ENCODE assay signal across 16 mouse cellular contexts in genomic region chr1:36879154-36879553, GRCm38 (mm10).
A peak's percentile ranks its signal among the peaks of the same experiment; 100 is the strongest.
DNase-seq lines count a peak whose midpoint lies in the region; ATAC-seq and TF ChIP-seq lines count a peak whose summit lies in the region.
"Had no signal": no experiment of that assay in that cellular context is flagged by ENCODE, and none has a peak within 500 bp of the region (broad histone marks: within the 10 kb centered on the region; RNA-seq: fewer than 3 reads in every experiment).

No protein-coding gene starts in this region.

- no peak overlapping the region for H3K9ac ChIP-seq in forebrain, embryonic 14.5 days (ENCODE audit: low read length)
- no peak overlapping the region for H3K9ac ChIP-seq in forebrain, embryonic 12.5 days
- H3K9ac ChIP-seq: hindbrain, embryonic 12.5 days; limb, embryonic 12.5 days; liver, embryonic 14.5 days had no signal

- no peak for ATAC-seq in forebrain, embryonic 14.5 days
- no peak for ATAC-seq in forebrain, embryonic 12.5 days (ENCODE audit: low FRiP score)
- peak; percentile 46 for ATAC-seq in megakaryocyte progenitor cell, adult 5-6 weeks (replicated peaks; ENCODE audit: poor library complexity)
- ATAC-seq: intestine, embryonic 16.5 days; lung, postnatal 0 days had no signal

- no peak overlapping the region for H3ac ChIP-seq in C2C12 (ENCODE audit: control insufficient read depth, insufficient read length, low read depth)

- 31% methylated on average over 1 of the region's 1 CpGs for WGBS in forebrain, embryonic 14.5 days
- whole genome bisulfite sequencing in forebrain, embryonic 12.5 days, result 79% methylated on average over 1 of the region's 1 CpGs

- H3K36me3 ChIP-seq in forebrain, embryonic 14.5 days (ENCODE audit: control insufficient read depth, insufficient read depth, low read length), result peaks cover 10% of the 10 kb centered on the region; the same call in 1 of the 2 replicates
- no peaks in the 10 kb centered on the region; the same call in 1 of the 2 replicates for H3K36me3 ChIP-seq in forebrain, embryonic 12.5 days (replicated peaks)
- H3K36me3 ChIP-seq in C2C12 (ENCODE audit: control insufficient read depth, insufficient read depth), result peaks cover 17% of the 10 kb centered on the region

- no peaks in the 10 kb centered on the region for H3K9me3 ChIP-seq in forebrain, embryonic 14.5 days (replicated peaks; ENCODE audit: control insufficient read depth, low read length)
- H3K9me3 ChIP-seq in forebrain, embryonic 12.5 days, result no peaks in the 10 kb centered on the region
- H3K9me3 ChIP-seq: hindbrain, embryonic 12.5 days; limb, embryonic 12.5 days had no signal

- H3K79me2 ChIP-seq in C2C12 (ENCODE audit: control insufficient read depth, insufficient read depth), result no peaks in the 10 kb centered on the region

- no peaks in the 10 kb centered on the region for H3K4me1 ChIP-seq in forebrain, embryonic 14.5 days (ENCODE audit: control insufficient read depth, insufficient read depth, low read length)
- peaks cover 14% of the 10 kb centered on the region for H3K4me1 ChIP-seq in forebrain, embryonic 12.5 days

- H3K27ac ChIP-seq in forebrain, embryonic 14.5 days (ENCODE audit: low read depth, low read length), result no peak overlapping the region
- H3K27ac ChIP-seq in forebrain, embryonic 12.5 days, result no peak overlapping the region
- H3K27ac ChIP-seq: hindbrain, embryonic 12.5 days; limb, embryonic 12.5 days; liver, embryonic 14.5 days had no signal

- no peak for TF ChIP-seq CTCF in C2C12 (IDR thresholded peaks at IDR 0.05; ENCODE audit: control insufficient read depth, insufficient read depth, insufficient read length)

- H3K79me3 ChIP-seq in C2C12 (ENCODE audit: low read depth), result peaks cover 6% of the 10 kb centered on the region

- DNase-seq in forebrain, embryonic 14.5 days (ENCODE audit: low spot score), result peak; percentile 37
- peak; percentile 77 for DNase-seq in cerebellum, adult 9-10 months
- DNase-seq in adrenal gland, adult 18-20 months (ENCODE audit: low spot score in 2 of 2), result no peak
- no peak for DNase-seq in embryo, embryonic 11 days
- DNase-seq: B cell, adult 2 months; gastrocnemius, postnatal 14 days; right cerebral cortex, postnatal 25 days had no signal

- no peaks in the 10 kb centered on the region for H3K27me3 ChIP-seq in forebrain, embryonic 14.5 days (replicated peaks; ENCODE audit: control insufficient read depth, insufficient read depth, low read length)
- no peaks in the 10 kb centered on the region for H3K27me3 ChIP-seq in forebrain, embryonic 12.5 days
- H3K27me3 ChIP-seq in C2C12 (ENCODE audit: control insufficient read depth, insufficient read depth, insufficient read length), result no peaks in the 10 kb centered on the region
- H3K27me3 ChIP-seq: hindbrain, embryonic 12.5 days; limb, embryonic 12.5 days had no signal

- no peak overlapping the region for H3K4me3 ChIP-seq in forebrain, embryonic 14.5 days (ENCODE audit: low read depth, low read length)
- H3K4me3 ChIP-seq in forebrain, embryonic 12.5 days (replicated peaks), result no peak overlapping the region
- no peak overlapping the region for H3K4me3 ChIP-seq in C2C12 (ENCODE audit: insufficient read depth, poor library complexity, severe bottlenecking)
- H3K4me3 ChIP-seq: hindbrain, embryonic 12.5 days; layer of hippocampus, adult 2 months; limb, embryonic 12.5 days had no signal

- no peak overlapping the region for H3K4me2 ChIP-seq in forebrain, embryonic 14.5 days (ENCODE audit: low read length)
- H3K4me2 ChIP-seq in forebrain, embryonic 12.5 days, result no peak overlapping the region
- H3K4me2 ChIP-seq: hindbrain, embryonic 12.5 days; limb, embryonic 12.5 days had no signal

TF ChIP-seq in C2C12, 6 proteins besides CTCF, POLR2A, EP300 and RAD21:
- TF ChIP-seq MYOD1 (IDR thresholded peaks at IDR 0.05; ENCODE audit: control insufficient read depth, insufficient read length, low read depth) (peak; percentile 42), FOSL1 (IDR thresholded peaks at IDR 0.05; ENCODE audit: insufficient read depth, low read length, poor library complexity, severe bottlenecking) (no peak), MAX (IDR thresholded peaks at IDR 0.05) (no peak)

Comparison
In these comparisons a context has a peak if more than half of its experiments do, and no peak if none do; other contexts are left out.
1. DNase-seq: peak in forebrain, embryonic 14.5 days (single experiment) and cerebellum, adult 9-10 months (single experiment); none in adrenal gland, adult 18-20 months (0 of 2) and embryo, embryonic 11 days (single experiment).